Mouse (Mus musculus): ENCODE results near the gene Sec16b. TPM values are rescaled to one million over a fixed set of nuclear protein-coding genes. Genes with fewer than 3 reads are reported as not detected.

Gene Sec16b
- polyA plus RNA-seq (2015; fragmentation: Nextera tagmentation; extraction: Ambion mirVana): 0.82 and 0.98 TPM in 2 replicates

GRCm38 (mm10) chr1:157506522-157506921 lies at the start of gene Sec16b:
Gene Sec16b, plus strand, starts transcription at chr1:157506728.

GRCm38 (mm10) chr1:157458421-157459208 lies 47.9 kb upstream of the Sec16b start, which contains the start of gene Cryzl2:
Gene Cryzl2, plus strand, starts transcription at chr1:157458577.

Other genes with a start within 250 kb of the Sec16b start
- gene Rasal2, start 94.1 kb upstream of the Sec16b start, polyA plus RNA-seq (2015; fragmentation: Nextera tagmentation; extraction: Ambion mirVana): 3.8 and 5.7 TPM in 2 replicates
- gene Cryzl2, start 48.2 kb upstream of the Sec16b start, polyA plus RNA-seq (2015; fragmentation: Nextera tagmentation; extraction: Ambion mirVana): 7.8 and 9.5 TPM in 2 replicates

All from spleen, postnatal 0 days (tissue).